Mouse (Mus musculus): ENCODE results near the gene Sema6d. TPM values are rescaled to one million over a fixed set of nuclear protein-coding genes. Genes with fewer than 3 reads are reported as not detected.

The Sema6d gene
- total RNA-seq, 2 experiments from 2014 or later = 5.7 to 10.4 TPM

DNA sequence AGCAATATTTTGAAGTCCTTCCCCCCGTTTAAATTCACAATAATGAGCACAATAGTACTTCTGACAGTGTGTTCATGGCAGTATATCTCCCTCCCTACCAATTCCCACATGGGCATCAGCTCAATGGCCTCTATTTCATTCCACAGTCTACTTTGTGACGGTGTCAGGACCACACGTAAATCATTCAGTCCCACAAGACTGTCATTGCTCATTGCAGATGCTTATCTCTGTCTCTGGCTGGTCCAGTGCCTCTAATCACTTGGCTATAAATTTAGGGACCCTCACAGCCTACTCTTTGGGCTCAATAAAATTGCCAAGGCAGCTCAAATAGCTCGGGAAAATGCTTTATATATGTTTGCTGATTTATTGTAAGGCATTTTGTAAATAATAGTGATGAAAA lies 441.3 kb downstream of the Sema6d start:
- Histone ChIP-seq H3K4me3 (no peak overlapping the region), H3K27ac (no peak overlapping the region)
- no peak for TF ChIP-seq CTCF (IDR thresholded peaks at IDR 0.05)
- intact Hi-C loops (cut with DNase I) = no loop called here
- DNase-seq = no peak

DNA sequence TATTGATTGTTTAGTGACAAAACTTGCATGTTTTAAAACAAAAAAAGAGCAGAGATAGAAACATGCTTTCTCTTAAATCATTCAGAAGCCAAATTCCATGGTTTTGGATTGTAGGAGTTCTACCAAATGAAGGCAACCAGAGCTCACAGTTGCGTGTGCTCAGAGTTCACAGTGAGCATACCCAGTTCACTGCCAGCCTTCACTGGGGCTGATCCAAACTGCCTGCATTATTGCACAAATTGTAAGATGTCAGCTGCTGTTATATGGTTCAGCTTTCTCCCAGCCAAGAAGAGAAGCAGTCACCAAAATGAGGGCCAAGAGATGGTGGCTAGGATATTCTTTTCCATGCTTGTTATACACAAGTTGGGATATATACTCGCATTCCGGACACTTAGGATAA lies 443.1 kb downstream of the Sema6d start:
- intact Hi-C loops (cut with DNase I) = no loop called here
- H3K27ac ChIP-seq = no peak overlapping the region

DNA sequence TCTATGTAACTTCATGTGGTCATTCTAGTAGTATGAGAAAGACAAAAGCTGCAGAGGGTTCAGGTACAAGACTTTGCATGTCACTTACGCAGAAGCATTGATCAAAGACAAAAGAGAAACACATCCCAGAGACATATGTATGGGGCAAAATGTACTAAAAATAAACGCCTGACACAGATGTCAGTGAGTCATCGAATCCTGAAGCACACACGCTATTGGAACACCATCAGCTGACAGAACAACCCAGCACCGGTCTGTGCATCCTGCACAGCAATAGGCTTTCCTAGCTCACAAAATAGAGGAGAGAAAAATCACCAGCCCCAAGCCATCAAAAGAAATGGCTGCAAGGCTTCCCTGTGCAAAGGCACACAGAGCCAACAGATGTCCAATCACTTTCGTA lies 443.8 kb downstream of the Sema6d start:
- no peak overlapping the region for H3K4me3 ChIP-seq
- intact Hi-C loops (cut with DNase I) = no loop called here
- no peak overlapping the region for H3K27ac ChIP-seq
- DNase-seq = no peak
- no peak for TF ChIP-seq CTCF (IDR thresholded peaks at IDR 0.05)

More for the DNA sequence above, 443.1 kb downstream of the Sema6d start:
- no peak overlapping the region for H3K4me3 ChIP-seq
- TF ChIP-seq CTCF (IDR thresholded peaks at IDR 0.05) = no peak
- DNase-seq = no peak

DNA sequence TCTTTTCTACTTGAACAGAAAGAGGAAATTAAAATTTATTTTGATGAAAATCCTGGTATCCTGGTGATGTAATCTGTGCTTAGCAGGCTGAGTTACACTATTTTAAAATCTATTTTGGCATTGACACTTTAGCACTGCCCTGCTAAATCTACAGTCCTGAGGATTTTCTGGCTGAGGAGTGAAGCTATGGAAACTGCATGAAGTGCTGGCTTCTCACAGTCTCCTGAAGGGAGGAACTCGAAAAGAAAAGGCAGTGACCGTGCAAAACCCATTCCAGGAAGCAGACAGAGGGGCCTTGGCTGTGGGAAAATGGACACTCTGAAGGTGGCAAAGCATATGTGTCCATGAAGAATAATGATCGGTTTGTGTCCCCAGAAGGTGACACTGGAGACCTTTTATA lies 460.5 kb downstream of the Sema6d start:
- intact Hi-C loops (cut with DNase I) = no loop called here
- Histone ChIP-seq H3K4me3 (no peak overlapping the region), H3K27ac (no peak overlapping the region)
- DNase-seq = no peak
- no peak for TF ChIP-seq CTCF (IDR thresholded peaks at IDR 0.05)

DNA sequence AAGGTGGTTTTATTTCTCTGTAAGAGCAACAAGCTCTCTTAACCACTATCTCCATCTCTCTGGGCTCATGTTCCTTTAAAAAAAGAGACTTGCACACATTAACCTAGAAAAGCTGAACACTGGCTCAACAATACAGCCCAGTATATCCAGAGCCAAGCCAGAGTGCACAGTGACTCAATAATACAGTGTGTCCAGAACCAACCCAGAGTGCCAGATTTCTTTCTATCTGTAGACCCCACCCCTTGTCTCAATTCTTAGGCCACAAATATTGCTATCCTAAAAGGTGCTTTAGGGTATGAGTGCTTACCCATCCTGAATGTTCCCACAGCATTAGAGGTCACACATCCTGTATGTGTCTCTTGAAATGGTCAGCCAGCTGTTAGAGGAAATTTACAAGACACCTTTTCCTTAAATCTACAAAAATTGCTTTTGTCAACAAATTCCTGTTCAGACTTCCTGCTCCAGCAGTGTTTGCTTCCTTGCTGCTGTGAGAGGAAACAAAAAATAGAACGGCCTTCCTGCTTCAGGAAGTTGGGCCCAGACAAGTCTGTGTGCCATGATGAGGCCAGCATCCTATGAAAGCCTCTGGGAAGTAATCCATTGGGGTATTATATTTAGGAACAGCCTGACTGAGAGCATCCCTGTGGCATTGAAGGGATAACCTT lies 465.1 kb downstream of the Sema6d start:
- no peak for DNase-seq
- intact Hi-C loops (cut with DNase I) = no loop called here

DNA sequence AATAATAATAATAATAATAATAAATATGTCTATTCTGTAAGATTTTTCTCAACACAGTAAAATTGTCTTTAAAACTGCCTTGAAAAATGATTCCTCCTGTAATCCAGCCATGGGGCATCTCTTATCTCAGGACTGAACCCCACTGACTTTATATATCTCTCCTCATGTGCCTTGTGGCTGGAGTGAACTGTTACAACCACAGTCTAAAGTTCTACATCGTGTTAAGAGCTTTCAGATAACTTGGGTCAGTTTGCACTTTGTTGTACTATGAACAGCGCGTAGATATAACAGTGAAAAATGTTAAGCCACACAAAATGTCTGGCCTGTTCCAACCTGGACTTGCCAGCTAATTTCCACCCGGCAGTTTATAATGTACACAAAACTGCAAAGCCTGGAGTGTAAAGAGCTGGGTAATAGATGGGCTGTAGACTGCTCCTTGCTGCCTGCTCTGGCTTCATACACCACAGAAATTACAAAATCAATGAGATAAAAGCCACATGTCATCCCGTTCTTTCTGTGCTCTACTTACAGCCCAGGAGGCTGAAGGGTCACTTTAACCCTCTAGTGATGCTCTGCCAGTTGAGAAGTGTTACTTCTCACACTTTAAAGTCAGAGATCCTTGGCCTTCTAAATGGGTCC lies 467.2 kb downstream of the Sema6d start:
- H3K4me3 ChIP-seq = no peak overlapping the region
- no peak overlapping the region for H3K27ac ChIP-seq
- DNase-seq = no peak
- no peak for TF ChIP-seq CTCF (IDR thresholded peaks at IDR 0.05)
- intact Hi-C loops (cut with DNase I) = no loop called here

More for the DNA sequence above, 465.1 kb downstream of the Sema6d start:
- TF ChIP-seq CTCF (IDR thresholded peaks at IDR 0.05) = no peak
- H3K4me3 ChIP-seq = no peak overlapping the region
- peak overlapping the region; percentile 65 for H3K27ac ChIP-seq

DNA sequence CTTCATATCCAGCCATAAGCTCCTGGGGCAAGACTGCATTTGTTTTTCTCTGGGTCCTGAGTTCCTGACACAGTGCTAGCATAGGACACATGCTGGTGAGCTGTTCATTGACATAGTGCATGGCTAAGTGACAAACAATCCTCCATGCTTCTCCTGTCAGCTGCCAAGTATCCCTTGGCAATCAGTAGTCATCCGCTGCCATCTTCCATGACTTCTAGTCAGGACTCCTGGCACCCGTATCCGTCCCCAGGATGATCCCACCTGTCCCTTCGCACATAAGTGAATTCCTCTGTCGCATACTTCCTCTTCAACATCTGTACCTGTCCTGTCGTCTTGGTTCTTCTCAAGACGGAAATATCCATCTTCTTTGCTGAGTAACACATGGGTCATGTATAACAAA lies 468.3 kb downstream of the Sema6d start:
- no peak for DNase-seq
- Histone ChIP-seq H3K27ac (no peak overlapping the region), H3K4me3 (no peak overlapping the region)
- TF ChIP-seq CTCF (IDR thresholded peaks at IDR 0.05) = no peak
- intact Hi-C loops (cut with DNase I) = no loop called here

DNA sequence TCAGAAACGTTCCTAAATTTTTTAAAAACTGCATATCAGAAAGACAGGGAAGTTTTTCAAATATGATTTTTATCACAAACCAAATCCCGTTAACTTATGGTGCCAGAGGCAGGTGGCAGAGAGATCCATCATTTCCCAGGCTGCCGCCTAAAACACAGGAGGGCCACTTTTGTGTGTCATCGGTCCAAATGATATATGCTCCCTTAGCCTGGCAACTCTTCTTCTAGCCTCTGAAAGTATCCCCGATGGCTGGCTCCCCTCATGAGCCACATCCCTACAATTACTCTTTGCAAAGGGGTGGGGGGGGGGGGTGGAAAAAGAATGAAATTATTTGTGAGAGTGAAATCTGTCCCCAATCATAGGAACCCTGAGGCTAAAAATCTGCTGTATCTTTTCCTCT lies 471.9 kb downstream of the Sema6d start:
- no peak for DNase-seq
- no peak overlapping the region for H3K4me3 ChIP-seq
- no peak overlapping the region for H3K27ac ChIP-seq
- no peak for TF ChIP-seq CTCF (IDR thresholded peaks at IDR 0.05)
- intact Hi-C loops (cut with DNase I) = no loop called here

DNA sequence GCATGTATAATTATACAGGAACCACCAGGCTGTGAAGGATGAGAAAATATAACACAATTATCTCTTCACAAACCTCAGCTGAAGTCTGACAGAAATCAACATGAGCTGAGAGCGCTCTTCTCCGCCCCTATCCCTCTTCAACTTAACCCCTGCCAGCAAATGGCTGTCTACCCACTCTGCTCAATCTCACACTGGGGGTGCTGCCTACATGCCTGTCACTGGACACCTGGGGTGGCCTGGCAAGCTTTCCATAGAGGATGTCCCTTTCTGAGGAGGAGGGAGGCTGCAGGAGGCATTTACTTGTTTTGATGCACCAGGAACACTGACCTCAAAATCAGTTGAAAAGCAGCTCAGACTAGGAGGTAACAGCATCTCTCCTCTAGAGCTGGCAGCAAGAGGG lies 472.3 kb downstream of the Sema6d start:
- Histone ChIP-seq H3K4me3 (no peak overlapping the region), H3K27ac (no peak overlapping the region)
- TF ChIP-seq CTCF (IDR thresholded peaks at IDR 0.05) = no peak
- intact Hi-C loops (cut with DNase I) = no loop called here
- no peak for DNase-seq

DNA sequence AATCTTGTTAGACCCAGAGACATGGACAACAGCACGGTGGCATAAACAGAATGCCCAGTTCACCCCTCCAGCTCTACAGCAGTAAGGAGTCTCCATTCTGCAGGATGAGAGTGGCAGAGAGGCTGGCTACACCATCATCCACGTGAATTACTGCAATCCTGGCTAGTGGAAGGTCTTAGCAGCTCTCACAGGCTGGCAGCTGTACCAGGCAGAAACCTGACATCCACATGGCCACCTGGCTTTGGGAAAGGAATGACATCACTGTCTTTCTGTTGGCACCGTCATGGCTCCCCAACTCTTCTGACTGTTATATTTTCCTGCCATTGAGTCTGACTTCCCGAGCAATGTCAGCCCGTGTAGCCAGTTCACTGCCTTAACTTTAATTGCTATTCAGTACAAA lies 474.0 kb downstream of the Sema6d start:
- H3K4me3 ChIP-seq = no peak overlapping the region
- intact Hi-C loops (cut with DNase I) = no loop called here
- no peak overlapping the region for H3K27ac ChIP-seq
- no peak for DNase-seq
- TF ChIP-seq CTCF (IDR thresholded peaks at IDR 0.05) = no peak

DNA sequence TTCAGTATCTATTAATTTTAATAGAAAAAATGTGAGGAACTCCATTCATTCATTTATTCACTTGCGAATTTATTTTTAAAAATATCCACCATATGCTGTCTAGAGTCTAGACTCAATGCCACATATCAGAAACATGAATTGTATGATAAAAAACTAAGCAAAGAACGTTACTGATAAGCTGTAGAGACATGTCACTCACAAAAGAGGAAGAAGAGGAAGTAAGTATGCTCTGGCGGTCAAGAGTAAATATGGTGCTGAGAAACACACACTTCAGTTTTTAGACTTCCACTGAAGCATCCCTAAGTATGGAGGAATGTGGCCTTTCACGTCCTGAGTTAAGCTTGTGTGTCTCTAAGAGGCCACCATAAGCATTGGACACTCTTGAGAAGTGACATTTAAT lies 484.0 kb downstream of the Sema6d start:
- intact Hi-C loops (cut with DNase I) = no loop called here
- no peak for TF ChIP-seq CTCF (IDR thresholded peaks at IDR 0.05)

DNA sequence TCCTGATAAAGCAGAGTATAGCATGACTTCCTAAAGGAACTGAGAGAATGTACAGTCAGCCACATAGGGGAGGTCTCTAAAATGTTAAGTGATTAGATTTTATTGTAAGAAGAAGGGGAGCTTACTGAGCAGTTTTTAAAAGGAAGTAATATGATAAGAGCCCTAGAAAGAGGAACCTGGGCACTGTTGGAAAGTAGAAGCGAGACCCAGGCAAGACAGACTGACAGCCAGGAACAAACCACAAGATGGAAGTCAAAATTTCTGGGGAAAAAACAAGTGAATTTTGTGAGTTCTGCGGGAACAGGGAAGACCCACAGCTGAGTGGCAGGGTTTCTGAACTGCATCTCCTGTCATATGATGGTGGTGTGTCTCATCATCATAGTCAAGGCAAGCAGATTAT lies 486.3 kb downstream of the Sema6d start:
- intact Hi-C loops (cut with DNase I) = no loop called here
- H3K4me3 ChIP-seq = no peak overlapping the region
- DNase-seq = no peak
- TF ChIP-seq CTCF (IDR thresholded peaks at IDR 0.05) = no peak
- H3K27ac ChIP-seq = no peak overlapping the region

More for the DNA sequence above, 484.0 kb downstream of the Sema6d start:
- Histone ChIP-seq H3K4me3 (no peak overlapping the region), H3K27ac (no peak overlapping the region)
- DNase-seq = no peak

DNA sequence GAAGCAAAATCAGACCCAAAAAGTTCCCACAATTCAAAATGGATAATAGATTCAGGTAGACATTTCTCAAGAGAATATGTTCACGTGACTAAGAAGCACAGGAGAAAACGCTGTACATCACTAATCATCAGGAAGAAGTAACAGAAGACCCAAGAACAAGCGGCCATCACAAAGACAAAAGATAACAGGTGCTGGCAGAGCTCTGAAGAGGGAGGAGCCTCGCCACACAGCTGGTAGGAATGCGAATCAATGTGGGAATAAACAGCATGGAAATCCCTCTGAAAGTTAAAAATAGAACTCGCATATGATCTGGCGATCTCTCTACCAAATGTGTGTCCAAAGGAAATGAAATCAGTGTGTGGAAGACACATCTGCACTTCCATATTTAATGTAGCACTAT lies 493.8 kb downstream of the Sema6d start:
- TF ChIP-seq CTCF (IDR thresholded peaks at IDR 0.05) = no peak
- Histone ChIP-seq H3K27ac (no peak overlapping the region), H3K4me3 (no peak overlapping the region)
- intact Hi-C loops (cut with DNase I) = no loop called here
- DNase-seq = no peak

DNA sequence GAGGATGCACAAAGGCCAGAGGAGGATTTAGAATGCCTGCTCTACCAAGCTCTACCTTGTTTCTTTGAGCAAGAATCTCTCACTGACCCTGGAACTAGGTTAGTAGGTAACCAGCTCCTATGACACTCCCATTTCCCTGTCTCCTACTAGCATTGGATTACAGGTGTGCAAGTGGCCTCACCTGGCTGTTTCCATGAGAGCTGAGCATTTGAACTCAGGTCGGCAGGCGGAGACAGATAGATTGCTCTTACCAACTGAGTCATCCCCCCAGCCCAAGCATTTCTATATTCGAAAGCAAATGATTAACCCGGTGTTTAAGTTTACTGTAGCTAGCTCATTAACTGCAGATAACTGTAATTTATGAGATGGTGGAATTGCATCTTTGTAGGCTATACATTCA lies 503.0 kb downstream of the Sema6d start:
- Histone ChIP-seq H3K27ac (no peak overlapping the region), H3K4me3 (no peak overlapping the region)
- no peak for TF ChIP-seq CTCF (IDR thresholded peaks at IDR 0.05)
- DNase-seq = no peak
- intact Hi-C loops (cut with DNase I) = no loop called here
